Mouse (Mus musculus) embryo, embryonic 9.5 days (tissue): ENCODE results near the gene Lmo4.
A peak's percentile ranks its signal among the peaks of the same experiment; 100 is the strongest.

Source experiments
- DNase-seq: peaks from one replicate; pipeline ENCODE4 v3.0.0-alpha.2; 2017; ENCODE audit errors: extremely low spot score

The Lmo4 gene

DNA sequence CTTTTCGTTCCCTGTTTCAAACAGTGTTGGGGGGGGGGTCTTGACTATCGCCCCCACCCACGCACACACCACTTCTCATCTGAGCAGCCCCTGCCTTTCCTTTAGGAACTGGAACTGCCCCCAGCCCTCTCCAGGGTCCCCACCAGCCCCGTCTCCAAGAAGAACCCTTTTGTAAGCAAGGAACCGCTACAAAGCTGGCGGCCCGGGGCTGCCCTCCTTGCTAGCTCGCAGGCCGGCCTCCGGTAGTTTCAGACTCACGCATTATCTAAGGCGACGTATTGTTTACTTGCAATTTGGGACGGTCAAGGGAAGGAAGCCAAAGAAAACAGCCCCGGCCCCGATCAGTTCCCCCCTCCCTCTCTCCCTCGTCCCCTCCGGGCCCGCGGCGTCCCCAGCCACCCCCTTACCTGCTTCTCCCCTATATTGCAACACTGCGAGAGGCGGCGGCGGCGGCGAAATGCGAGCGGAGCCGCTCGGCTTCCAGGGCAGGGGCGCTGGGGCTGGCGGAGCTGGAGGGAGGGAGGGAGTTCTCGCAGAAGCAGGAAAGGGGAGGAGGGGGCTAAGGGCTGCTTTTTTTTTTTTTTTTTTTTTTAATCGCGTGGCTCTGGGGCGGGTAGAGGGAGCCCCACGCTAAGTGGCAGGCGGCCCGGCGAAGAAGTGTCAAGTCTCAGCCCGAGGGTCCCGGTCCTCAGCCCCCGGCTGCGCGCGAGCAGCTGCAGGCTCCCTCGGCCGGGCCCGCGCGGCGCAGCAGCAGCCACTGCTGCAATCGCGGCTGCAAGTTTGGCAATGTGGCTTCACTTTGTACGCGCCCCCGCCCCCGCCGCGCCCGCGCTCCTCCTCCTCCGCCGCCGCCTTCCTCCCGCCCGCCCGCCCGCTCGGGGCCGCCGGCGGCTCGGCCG, at the start of gene Lmo4:
Gene Lmo4, minus strand, starts transcription at position 808 of the 899 bp plus-strand sequence.
- peak; percentile 84 for DNase-seq

DNA sequence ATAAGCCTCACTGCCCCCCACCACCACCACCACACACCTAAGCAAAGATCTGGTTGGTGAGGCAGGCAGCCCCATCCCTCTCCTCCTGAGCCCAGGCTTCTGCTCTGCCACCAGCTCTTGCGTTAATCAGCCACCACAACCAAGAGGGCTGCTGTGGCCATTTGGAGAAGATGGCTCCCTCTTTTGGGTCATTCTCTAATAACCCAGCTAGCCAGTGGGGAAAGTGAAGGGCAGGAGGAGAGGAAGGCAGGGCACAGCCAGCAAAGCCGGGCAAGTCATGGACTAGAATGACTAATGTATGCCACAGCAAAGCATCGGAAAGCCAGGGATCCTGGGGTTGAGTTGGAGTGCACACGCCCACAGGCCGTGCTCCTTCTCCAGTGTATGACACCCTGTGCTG, 49.3 kb upstream of the Lmo4 start:
- no peak for DNase-seq

DNA sequence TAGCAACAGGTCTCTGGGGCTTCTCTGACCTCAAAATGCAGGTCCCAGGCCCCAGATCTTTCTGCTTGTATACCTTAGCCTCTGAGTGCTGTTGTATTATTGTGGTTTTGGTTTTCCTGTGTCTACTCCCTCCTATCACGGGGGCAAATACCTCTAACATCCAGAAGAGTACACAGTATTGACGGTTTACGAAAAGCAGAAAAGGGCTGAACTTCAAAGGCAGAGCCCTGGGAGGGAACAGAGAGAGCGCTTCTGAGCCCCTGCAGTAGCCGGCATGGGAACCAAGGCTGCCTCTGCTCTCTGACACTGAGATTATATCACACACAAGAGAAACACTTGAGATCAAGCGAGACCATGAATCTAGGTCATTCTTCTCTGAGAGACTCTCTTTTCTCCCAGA, 48.0 kb upstream of the Lmo4 start:
- DNase-seq = no peak

DNA sequence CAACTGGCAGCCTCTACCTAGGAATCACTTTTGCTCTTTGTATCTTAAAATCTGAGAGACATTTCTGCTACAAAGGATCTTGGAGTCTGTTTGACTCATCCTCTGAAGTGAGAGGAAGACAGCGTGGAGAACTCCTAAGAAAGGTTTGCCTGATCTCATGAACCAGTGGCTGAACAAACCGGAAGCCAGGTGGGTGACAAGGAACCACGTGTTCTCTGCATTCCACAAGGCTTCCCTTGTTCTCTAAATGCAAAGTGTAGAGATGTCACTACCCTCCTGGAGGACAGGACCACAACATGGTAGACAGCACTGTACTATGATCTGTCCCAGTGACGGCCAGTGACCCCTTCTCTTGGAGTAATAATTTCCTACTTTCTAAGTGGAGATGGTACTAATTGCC, 47.1 kb upstream of the Lmo4 start:
- DNase-seq = no peak

DNA sequence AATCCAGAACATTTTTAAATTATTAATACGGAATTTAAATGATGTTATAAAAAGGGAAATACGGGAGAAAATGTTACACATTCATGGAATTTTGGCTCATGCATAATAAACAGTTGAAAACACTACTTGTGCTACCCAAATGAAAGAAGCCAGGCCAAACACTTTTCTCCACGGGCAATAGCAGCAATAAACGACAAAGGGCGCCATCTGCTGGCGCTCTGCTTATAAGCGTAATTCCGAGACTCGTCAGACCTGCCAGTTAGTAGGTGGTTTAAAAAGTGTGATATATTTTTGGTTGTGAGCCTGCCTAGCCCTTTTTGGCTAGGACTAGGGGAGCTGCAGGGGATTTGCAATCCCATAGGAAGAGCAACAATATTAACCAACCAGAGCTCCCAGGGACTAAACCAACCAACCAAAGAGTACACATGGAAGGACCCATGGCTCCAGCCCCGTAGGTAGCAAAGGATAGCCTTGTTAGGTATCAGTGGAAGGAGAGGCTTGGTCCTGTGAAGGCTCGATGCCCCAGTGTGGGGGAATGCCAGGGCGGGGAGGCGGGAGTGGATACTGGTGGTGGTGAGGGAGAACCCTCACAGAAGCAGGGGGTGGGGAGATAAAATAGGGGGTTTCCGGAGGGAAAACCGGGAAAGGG, 37.1 kb upstream of the Lmo4 start:
- peak; percentile 74 for DNase-seq

DNA sequence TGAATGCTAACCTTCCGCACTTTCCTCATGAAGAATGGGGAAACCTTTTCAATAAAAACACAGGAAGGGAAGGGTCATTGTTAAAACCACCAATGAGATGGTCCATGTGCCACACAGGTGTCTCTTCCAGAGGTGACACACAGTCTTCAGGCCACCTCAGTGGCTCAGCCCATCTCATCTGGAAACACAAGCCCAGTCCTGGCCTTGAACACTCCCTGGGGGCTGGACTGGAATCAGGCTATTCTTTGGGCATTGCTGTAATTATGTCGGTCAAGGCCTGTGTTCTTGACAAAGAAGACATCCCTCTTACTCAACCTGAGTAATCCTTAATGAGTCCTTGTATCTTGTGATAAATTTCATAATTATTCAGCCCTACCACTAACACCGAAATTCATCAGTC, 36.1 kb upstream of the Lmo4 start:
- DNase-seq = no peak

DNA sequence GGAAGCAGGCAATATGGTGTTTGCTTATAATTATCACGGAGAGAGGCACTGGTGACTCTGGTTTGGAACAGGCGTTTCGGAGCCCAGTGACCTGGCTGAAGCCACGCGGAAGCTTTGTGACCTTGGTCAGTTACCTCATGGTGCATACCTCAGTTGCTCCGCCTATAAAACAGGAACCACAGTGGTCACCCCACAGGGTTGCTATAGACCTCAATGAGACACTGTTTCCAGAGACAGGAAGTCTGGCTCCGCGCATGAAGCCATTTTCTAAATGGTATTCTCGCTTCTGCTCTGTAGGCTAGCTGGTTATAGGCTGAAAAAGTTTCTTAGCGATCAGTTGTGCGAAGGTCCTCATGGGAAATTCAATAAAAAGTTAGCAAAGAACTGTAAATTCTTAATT, 33.5 kb upstream of the Lmo4 start:
- DNase-seq = no peak

DNA sequence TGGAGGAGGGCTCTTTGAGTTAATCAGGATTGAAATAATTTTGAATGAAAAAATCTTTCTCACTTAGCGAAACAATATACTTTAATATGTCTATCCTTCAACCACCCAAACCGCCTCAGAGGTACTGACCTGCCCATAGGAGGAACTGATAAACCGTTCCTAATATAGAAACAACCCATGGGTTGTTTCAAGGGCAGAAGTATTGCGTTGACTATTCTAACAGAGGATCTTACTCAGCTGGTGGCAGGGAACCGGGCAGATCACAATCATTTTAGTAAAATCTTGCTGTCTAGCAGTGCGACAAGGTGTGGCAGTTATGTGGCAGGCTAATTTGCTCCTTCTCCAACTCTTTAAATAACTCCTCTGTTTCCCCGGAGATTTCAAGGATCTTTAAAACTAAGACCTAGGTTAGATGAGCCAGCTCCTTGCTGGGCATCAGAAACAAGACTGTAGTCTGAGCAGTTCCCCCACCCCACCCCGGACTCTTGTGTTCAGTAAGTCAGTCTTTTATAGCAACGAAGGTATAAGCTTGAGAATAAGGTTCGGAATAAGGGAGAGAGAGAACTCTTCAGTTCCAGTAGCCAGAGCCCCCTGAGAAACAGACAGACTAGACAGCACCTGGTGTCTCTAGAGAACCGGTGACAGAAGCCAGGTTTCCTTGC, 27.5 kb upstream of the Lmo4 start:
- no peak for DNase-seq

DNA sequence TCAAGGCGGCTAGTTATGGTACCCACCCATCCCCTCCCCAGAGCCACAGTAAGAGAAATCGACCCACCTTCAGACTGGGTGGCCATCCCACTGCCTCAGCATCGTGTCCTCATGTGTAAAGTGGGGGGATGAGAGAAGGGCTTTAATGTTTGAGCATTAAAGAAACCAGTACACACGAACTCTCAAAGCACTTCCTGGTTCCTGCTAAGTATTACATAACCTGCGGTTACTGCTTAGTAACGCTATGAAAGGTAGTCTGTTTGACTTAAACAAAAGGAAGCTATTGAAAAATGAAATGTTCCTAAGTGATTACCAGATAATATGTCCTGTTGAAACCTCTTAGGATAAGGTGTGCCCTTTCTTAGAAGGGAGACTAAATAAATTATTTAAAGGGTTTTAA, 26.9 kb upstream of the Lmo4 start:
- no peak for DNase-seq

DNA sequence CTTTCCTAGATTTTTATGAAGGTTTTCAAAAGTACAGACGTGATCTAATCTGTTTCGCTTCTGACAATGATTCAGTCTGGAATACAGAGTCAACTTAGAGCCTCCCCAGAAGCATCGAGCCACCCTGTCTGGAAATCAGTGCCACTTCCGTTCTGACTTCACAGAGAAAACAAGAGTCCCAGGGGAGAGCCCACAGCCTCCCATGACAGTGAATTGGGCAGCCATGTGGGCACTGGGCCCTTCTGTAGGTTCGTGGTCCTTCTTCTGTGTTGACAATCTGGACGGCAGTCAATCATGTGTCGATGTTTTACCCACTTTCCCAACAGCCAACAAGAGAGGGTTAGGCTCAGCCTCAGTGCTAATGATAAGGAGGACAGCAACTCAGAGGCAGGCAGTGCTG, 26.4 kb upstream of the Lmo4 start:
- no peak for DNase-seq

DNA sequence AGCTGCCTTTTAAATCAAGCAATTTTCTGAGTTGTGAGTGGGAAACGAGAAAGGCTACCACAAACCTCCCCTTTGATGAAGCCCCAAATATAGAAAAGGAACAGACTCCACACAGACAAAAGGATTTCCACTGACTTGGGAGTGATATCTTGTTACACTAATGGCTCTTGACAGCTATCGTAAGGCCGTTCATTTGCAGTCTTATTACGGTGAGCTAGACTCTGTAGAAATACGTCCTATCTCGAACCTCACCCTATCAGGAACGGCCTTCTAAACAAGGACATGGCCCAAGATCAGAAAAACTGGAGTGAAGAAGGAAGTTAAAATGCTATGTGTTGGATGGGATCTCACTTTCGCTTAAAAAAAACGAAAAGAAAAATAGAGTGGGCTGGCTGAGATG, 25.0 kb upstream of the Lmo4 start:
- no peak for DNase-seq

DNA sequence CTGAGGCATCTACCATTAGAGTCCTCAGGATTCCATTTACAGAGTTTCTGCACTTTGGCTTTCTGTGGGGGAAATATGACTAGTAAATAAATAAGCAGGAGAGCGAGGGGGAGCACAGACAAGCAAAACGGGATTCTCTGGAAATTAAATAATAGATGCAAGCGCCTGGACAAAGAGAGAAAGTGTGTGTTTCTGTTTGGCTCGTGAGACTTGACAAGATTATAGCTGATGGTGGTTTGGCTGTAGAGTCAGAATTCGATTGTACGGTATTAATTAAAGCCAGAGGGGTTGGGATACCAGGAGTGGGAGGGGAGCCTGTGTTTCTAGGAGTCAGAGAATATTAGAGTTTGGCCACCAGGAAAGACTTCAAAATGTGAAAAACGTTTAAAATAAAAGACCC, 24.3 kb upstream of the Lmo4 start:
- DNase-seq = no peak

DNA sequence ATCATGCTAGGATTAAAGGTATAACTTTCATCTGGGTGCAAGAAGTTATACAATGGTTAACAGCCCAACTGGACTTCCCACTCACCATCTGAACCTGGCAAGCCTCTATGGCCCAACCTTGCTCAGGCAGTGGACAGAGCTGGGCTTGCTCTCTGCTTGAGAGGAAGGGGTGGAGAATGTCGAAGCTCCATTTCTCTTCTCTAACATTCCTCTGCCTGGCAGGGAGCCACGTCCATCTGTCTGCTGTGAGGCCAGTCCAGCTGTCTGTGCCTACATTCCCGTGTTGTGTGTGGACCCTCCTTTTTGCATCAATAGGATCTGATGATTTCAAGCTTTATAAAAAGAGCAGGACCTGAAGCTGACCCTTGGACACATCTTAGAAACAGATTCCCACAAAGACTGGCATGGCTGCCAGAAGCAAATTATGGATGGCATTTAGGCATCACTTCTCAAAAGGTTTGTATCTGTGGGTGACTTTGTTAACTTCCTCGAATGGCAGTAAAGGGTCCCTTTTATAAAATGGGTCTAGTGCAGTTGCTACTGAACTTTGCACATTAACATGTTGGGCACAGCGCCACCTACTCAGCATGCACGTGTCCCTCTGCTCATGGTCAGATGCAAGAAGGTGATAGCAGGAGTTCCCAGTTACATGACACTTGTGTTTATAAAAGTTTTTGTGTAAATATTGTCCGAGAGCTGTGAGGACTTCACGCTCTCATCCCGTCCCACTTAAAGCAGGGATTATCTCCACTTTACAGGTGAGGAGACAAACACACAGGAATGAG, 20.6 kb upstream of the Lmo4 start:
- DNase-seq = no peak

DNA sequence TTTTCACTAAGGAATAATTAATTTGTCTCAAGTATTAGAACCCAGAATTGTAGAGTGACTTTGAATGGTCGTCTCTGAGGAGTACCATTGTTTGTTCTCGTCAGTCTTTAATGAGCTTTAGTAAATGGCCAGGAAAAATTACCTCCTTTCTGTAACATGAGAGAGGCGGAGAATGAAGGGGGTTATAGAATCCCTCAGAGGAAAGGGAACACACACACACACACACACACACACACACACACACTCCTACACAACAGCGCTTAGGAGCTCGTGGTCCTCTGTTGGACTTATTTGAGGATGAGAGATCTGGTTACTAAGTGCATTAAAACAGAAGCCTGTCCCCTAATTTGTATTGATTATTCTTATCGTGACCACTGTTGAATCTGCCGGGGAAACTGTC, 19.6 kb upstream of the Lmo4 start:
- no peak for DNase-seq

DNA sequence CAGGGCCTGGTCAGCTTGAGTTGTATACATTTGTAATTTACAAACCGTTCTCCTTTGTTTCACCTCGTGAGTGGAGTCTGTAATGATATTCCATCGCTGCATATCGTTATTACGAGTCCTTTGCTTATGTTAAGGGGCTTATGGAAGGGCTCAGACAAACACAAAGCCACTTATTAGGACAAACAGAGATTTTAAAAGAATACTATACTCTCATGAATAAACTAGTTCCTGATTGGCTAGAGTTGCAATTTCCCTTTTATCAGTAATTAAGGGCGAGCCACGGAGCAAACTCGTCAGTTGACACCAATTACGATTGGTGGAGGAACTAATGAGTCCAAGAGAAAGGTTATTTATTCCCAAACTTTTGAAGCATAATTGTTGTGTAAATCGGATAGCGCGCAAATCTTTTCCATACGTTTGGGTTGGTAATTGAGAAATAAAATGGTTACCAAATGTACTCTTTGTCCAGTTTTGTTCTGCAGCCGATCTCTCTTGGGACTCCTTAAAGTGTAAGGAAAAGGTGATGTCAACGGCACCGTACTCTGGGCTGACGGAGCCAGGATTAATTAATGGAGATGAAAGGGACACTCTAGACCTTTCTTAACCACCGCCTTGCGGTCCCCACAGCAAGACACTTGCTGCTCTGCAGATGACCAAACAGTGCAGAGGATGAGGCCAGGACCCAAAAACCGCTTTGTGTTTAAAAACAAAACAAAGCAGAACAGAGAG, 18.5 kb upstream of the Lmo4 start:
- DNase-seq = peak; percentile 33

DNA sequence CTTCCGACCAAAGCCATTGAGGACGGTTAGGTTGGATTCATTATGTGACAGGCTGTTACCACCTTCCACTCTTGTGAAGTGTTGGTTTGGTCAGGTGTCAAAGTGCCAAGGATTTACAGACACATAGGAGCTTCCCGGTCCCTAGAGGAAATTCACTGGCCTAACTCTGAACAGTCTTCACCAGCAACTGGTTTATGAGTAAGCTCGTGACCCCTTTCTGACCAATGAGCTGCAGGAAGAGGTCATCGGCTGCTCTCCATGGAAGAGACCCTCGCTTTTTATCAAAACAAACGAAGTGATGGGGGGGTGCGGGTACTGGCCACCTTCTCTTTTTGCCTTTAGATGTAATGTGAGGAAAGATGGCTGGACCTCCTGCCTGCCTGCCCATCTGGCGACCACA, 17.4 kb upstream of the Lmo4 start:
- DNase-seq = peak; percentile 22

DNA sequence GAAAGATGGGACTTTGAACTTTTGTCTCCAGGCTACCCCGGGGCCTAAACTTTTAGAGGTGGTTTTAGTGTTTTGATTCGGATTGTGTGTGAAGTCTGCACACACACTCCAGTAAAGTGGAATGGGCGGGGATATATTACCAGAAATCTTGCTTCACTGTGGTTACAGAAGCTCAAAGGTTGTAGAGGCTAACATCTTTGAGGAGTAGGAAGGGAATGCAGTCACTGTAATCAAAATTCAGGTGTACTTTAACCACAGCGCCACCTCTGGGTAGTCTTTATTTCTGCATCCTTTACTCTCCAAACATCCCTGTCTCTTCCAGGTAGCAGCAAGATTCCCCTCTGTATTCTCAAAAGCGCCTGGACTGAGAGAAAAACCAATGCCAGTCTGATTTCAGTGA, 2.5 kb upstream of the Lmo4 start:
- DNase-seq = peak; percentile 58

DNA sequence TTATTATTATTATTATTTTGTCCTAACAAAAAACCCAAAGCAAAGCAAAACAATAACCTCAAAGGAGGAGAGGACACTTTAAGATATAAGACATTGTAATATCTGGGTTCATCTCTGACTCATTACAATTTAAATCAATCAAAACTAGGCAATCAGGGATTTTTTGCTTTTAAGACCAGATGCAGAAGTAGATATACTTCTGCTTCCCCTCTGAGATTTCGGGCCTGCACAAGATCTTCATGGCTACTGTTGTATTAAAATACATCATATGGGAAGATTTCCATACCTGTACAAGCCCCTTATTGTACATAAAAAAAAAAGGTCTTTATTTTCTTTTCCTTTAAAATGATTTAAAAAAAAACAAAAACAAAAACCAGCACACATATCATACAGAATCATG, 1.9 kb upstream of the Lmo4 start:
- DNase-seq = no peak

DNA sequence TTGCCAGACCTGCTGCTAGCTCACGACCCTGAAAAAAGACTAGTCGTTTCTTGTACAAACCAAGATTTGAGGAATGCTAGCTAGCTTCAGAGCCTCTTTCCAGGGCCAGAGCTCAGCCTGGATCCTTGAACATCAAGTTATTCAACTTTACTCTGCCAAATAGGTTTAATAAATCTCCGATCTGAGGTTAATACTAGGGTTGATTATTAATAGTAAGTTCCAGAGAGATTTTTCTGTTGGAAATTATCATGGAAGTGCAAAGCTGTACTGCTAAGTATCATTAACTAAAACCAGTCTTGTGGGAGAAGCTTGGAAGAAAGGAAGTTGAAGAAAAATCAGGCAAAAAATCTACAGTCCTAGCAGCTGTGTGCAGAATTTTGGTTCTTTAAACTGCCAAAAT, 1.2 kb upstream of the Lmo4 start:
- DNase-seq = no peak

DNA sequence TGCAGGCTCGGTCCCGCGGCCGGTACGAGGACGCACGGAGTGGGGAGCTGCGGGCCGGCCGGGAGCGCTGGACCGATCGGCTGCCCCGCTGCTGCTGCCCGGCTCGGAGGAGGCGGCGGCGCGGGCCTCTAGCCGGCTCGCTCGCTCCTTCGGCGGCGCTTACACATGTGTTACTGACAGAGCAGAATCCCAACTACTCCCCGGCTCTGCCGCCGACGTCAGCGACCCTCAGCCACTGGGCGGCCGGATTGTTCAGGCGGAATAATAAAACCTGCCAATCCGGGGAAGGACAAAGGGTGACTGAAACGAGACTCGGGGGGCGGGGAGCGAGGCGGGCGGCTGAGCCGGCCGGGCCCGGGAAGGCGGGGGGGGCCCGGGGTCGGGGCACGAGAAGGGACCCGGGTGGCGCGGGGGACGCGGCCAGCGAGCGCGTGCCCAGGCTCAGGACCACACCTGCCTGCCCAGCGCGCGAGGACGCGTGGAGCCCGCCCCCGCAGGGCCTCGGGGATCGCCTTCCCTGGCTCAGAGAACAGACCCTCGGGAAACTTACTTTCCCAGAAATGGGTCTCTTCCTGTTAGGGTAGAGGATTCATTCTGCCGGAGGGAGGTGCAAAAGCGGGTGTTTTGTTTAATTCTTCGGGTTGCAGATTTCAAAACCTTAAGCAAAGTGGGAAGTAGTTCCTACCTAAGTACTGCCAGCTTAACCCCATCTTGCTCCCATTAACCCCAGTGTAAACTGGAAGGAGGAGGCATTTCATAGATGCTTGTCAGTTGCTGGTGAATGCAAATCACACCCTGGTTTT, 532 bp upstream of the Lmo4 start:
- peak; percentile 97 for DNase-seq

DNA sequence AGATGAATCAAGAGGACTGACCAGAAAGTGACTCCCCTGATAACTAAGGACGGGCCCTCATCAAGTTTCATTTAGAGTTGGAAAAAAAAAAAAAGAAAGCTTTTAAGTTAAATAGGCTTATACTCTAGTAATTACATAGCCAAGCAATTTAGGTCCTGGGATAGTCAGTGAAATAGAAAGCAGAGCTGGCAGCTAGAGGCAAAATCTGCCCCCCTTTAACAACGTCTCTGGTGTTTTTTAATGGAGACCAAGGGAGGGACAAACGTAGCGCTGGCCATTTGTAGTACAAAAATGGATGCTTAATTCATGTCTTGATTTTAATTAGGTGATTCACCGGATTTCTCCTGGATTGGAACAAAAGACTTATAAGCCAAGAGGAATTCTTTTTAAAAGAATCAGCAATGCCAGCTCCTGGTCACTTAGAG, 1.0 kb downstream of the Lmo4 start:
- DNase-seq = peak; percentile 32
